Mouse (Mus musculus): ENCODE results near the gene Mrap2.

GRCm38 (mm10) chr9:87202431-87202830 is 58.3 kb downstream of the Mrap2 start:
- TF ChIP-seq CTCF (IDR thresholded peaks at IDR 0.05; ENCODE audit: insufficient read depth, low read depth, low read length) (no peak), POLR2A (IDR thresholded peaks at IDR 0.05; ENCODE audit: insufficient read depth, low read depth, low read length) (no peak)

Data from olfactory bulb, adult 2 months (tissue).